Mouse (Mus musculus) liver, embryonic 11.5 days (tissue): ENCODE data around the gene Stk25. TPM values are rescaled to one million over a fixed set of nuclear protein-coding genes. Genes with fewer than 3 reads are reported as not detected.
A peak's percentile ranks its signal among the peaks of the same experiment; 100 is the strongest.

ENCODE experiments used
- ATAC-seq: fragments of 200-750 bp; cut with Nextera tagmentation; replicated peaks from 2 replicates; pipeline ENCODE4 v1.8.0; 2017; ENCODE audit warnings: moderate number of reproducible peaks, mild to moderate bottlenecking, moderate TSS enrichment, moderate library complexity; ENCODE audit not compliant: low FRiP score
- DNase-seq: peaks from one replicate; pipeline ENCODE4 v3.0.0-alpha.2; 2017; ENCODE audit warnings: low spot score
- H3K27ac ChIP-seq: fragments of 300-500 bp; sonication (generic); 2 replicates; pipeline ENCODE4 v1.5.1; 2014; ENCODE audit warnings: mild to moderate bottlenecking, low read depth, low read length, control low read depth
- H3K27me3 ChIP-seq: fragments of 300-500 bp; sonication (generic); replicated peaks from 2 replicates; pipeline ENCODE4 v1.6.1; 2014; ENCODE audit warnings: low read length, mixed read lengths; ENCODE audit not compliant: control insufficient read depth, insufficient read depth
- H3K36me3 ChIP-seq: fragments of 300-500 bp; sonication (generic); 2 replicates; pipeline ENCODE4 v1.6.1; 2014; ENCODE audit warnings: mild to moderate bottlenecking, low read length, moderate library complexity, mixed read lengths; ENCODE audit not compliant: control insufficient read depth, insufficient read depth
- H3K4me1 ChIP-seq: fragments of 300-500 bp; sonication (generic); replicated peaks from 2 replicates; pipeline ENCODE4 v1.6.1; 2014; ENCODE audit warnings: low read length, mixed read lengths; ENCODE audit not compliant: control insufficient read depth, insufficient read depth
- H3K4me2 ChIP-seq: fragments of 300-500 bp; sonication (generic); 2 replicates; pipeline ENCODE4 v1.6.1; 2014; ENCODE audit warnings: mild to moderate bottlenecking, control low read depth, moderate library complexity
- H3K4me3 ChIP-seq: fragments of 300-500 bp; sonication (generic); 2 replicates; pipeline ENCODE4 v1.5.1; 2014; ENCODE audit warnings: low read depth, low read length, control low read depth
- H3K9ac ChIP-seq: fragments of 300-500 bp; sonication (generic); 2 replicates; pipeline ENCODE4 v1.6.1; 2014; ENCODE audit warnings: low read depth, low read length, control low read depth
- H3K9me3 ChIP-seq: fragments of 300-500 bp; sonication (generic); 2 replicates; pipeline ENCODE4 v1.6.1; 2016; ENCODE audit warnings: low read length, inconsistent platforms, mixed read lengths; ENCODE audit not compliant: control insufficient read depth
- WGBS: fragments of 180-500 bp; shearing (Covaris S2); extraction: QIAGEN DNeasy Blood & Tissue Kit; methylation state at CpG from one replicate; pipeline ENCODE4 v1.1.7; 2014; 5-methylcytosine and 5-hydroxymethylcytosine counted together
- polyA plus RNA-seq: library from polyadenylated mRNA; unstranded; fragments of >200 nt; fragmentation: Nextera tagmentation; extraction: Ambion mirVana; gene quantifications from 2 replicates; pipeline ENCODE4 v1.2.1, GENCODE M21; 2014

The Stk25 gene
- polyA plus RNA-seq, 1 experiment from 2014 or later = 102 TPM

DNA sequence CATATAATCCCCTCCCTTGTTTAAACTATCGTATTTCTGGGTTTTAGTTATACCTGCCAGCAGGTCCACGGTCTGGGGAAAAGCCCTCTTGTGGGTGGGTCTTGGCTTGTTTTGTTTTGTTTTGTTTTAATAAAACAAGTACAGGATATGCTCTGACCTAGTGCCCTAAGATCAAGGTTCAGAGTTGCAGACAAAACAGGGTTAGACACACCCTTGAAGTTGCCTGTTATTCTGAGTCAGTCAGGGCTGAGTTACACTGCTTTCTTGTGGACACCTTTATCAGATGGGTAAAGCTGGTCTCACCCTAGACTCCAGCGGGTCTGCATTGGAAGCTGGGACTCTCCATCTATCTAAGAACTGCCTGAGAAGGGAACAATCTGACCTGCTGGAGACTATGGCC, 35.0 kb upstream of the Stk25 start:
- Histone ChIP-seq H3K4me2 (no peak overlapping the region), H3K4me1 (peaks cover 4% of the 10 kb centered on the region; the same call in 1 of the 2 replicates), H3K9ac (no peak overlapping the region), H3K9me3 (no peaks in the 10 kb centered on the region), H3K36me3 (no peaks in the 10 kb centered on the region; the same call in 1 of the 2 replicates), H3K27ac (no peak overlapping the region), H3K27me3 (no peaks in the 10 kb centered on the region), H3K4me3 (no peak overlapping the region)
- DNase-seq (no peak), ATAC-seq (no peak)
- WGBS = 70% methylated on average over 3 of the region's 3 CpGs

DNA sequence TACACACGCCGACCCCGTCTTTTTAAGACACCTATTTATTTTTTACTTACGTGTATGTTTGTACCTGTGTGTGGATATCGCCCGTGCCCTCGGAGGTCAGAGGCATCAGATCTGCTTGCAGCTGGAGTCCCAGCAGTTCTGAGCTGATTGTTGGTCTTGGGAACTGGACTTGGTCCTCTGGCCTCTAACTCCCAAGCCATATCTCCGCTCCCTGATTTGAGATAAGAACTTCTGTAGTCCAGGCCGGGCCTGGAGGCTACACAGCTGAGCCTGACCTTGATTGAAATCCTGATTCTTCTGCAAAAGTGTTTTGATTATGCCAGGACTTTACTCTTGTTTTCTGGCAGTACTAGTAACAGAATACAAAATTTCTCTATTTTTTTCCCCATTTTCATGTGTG, 34.3 kb upstream of the Stk25 start:
- WGBS = 75% methylated on average over 9 of the region's 9 CpGs

DNA sequence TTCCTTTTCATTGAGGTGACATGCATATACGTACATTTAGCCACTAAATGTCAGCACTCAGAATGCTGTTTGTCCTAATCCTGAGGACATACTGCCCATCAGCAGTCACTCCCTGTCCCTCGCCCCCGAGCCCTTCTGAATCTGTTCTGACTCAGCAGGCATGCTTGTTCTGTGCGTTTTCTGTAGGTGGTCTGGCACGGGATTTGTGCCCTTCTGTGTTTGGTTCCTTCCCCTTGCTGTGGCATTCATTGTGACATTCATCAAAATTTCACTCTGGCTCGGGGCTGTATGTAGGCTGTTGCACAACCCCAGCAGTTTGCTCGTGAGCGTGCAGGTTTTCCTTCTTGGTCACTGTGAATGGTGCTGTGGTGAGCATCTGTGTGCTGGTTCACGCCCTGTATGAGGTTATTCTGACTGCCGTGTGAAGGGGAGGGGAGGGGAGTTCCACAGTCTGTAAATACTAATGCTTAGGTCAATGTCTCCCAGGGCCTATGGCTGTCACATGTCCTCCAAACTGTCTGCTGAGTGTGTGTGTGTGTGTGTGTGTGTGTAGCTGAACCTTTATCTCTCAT, 33.4 kb upstream of the Stk25 start:
- Histone ChIP-seq H3K27me3 (no peaks in the 10 kb centered on the region; the same call in 1 of the 2 replicates), H3K9ac (no peak overlapping the region), H3K4me1 (peaks cover 4% of the 10 kb centered on the region; the same call in 1 of the 2 replicates), H3K4me2 (no peak overlapping the region), H3K9me3 (no peaks in the 10 kb centered on the region), H3K27ac (no peak overlapping the region), H3K36me3 (no peaks in the 10 kb centered on the region; the same call in 1 of the 2 replicates), H3K4me3 (no peak overlapping the region)
- ATAC-seq (no peak), DNase-seq (no peak)
- 71% methylated on average over 10 of the region's 10 CpGs for WGBS

More for the DNA sequence above, 34.3 kb upstream of the Stk25 start:
- Histone ChIP-seq H3K4me1 (peaks cover 4% of the 10 kb centered on the region; the same call in 1 of the 2 replicates), H3K27ac (no peak overlapping the region), H3K36me3 (no peaks in the 10 kb centered on the region; the same call in 1 of the 2 replicates), H3K27me3 (no peaks in the 10 kb centered on the region; the same call in 1 of the 2 replicates), H3K9ac (no peak overlapping the region), H3K9me3 (no peaks in the 10 kb centered on the region), H3K4me2 (no peak overlapping the region), H3K4me3 (no peak overlapping the region)
- no peak for DNase-seq
- no peak for ATAC-seq

DNA sequence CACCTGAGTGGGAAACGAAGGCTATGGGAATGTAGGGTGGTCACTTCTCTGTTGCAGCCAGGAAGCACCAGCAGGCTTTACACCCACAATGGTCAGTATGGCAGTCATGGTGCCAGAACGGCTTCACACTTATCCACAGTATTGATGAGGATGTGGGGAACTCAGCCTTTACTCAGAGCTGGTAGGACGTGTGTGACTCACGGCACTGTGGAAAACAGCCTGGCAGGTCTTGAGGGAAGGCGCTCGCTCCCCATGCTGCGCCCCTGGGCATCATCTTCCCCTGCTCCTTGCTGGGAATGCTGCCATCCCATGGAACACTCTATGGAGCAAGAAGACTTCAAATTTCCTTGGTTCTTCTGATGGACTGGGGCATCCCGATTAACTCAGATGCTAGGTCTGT, 32.6 kb upstream of the Stk25 start:
- no peak for ATAC-seq
- Histone ChIP-seq H3K9me3 (no peaks in the 10 kb centered on the region), H3K4me2 (no peak overlapping the region), H3K27ac (no peak overlapping the region), H3K9ac (no peak overlapping the region), H3K36me3 (no peaks in the 10 kb centered on the region; the same call in 1 of the 2 replicates), H3K4me3 (no peak overlapping the region), H3K4me1 (peaks cover 9% of the 10 kb centered on the region; the same call in 1 of the 2 replicates), H3K27me3 (peaks cover 7% of the 10 kb centered on the region)
- no peak for DNase-seq
- WGBS = 86% methylated on average over 8 of the region's 8 CpGs

DNA sequence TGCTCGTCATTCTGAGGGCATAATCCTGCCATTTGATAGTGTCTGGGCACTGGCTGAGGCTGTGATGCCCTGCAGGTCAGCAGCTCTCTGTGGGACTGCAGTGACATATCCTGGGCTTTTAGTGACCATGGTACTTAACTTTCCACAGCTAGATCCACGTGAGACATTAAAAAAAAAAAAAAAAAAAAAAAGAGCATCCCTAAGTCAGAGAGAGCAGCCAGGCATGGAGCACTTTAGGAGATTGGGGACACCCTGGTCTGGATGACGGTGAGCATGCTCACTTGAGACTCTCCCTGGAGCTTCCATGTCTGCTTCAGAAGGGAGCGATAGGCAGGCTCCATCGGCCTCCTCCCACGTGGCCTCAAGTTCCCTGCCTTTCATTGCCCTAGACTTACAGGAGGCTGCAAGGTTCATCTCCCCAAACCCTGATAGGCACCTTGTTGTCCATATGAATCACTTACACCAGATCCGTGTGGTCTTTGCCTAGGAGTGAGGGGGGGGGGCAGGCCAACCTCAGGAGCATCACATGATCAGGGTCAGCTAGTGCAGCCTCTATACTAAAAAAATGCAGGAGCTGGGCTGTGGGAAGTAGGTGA, 31.5 kb upstream of the Stk25 start:
- peaks cover 18% of the 10 kb centered on the region for H3K27me3 ChIP-seq

DNA sequence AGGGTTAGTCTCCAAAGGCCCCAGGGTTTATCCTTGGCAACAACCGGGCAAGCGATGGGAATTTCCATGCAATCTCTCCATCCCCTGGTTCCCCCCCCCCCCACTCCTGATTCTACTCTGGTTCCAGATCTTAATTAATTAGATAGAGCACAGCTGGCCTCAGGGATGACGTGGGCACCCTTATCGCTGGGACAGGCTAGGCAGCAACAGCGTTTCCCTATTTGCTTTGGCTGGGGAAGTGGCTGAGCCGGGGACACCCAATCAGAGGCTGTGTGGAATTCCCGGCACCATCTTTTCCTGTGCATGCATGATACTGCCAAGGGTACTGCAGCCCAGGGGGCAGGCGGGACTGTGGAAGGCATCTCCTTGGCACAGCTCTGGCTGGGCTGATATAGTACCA, 29.7 kb upstream of the Stk25 start:
- ATAC-seq = no peak

More for the DNA sequence above, 31.5 kb upstream of the Stk25 start:
- Histone ChIP-seq H3K36me3 (no peaks in the 10 kb centered on the region; the same call in 1 of the 2 replicates), H3K9ac (no peak overlapping the region), H3K4me2 (no peak overlapping the region), H3K27ac (no peak overlapping the region), H3K4me1 (peaks cover 9% of the 10 kb centered on the region; the same call in 1 of the 2 replicates), H3K9me3 (no peaks in the 10 kb centered on the region), H3K4me3 (no peak overlapping the region)
- no peak for ATAC-seq
- 72% methylated on average over 7 of the region's 7 CpGs for WGBS
- DNase-seq = no peak

DNA sequence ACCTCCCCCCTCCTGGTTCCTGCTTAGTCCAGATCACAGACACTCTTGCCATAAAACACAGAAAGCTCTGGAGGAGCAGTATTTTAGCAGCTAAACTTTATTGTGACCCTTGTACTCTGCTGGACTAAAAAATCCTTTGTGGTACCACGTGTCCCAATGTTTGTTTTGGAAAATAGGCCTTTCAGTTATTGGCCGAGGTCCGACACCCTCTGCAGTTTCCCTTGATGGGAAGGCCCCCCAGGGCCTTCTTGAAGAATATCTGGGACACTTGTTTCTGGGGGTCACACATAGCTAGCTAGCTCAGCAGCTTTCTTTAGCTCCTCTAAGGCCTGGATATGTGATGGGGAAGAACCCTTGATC, 28.5 kb upstream of the Stk25 start:
- Histone ChIP-seq H3K9me3 (no peaks in the 10 kb centered on the region), H3K27me3 (peaks cover 34% of the 10 kb centered on the region), H3K4me1 (peaks cover 7% of the 10 kb centered on the region; the same call in 1 of the 2 replicates), H3K4me2 (peak overlapping the region; percentile 83), H3K27ac (no peak overlapping the region), H3K9ac (no peak overlapping the region), H3K36me3 (no peaks in the 10 kb centered on the region; the same call in 1 of the 2 replicates), H3K4me3 (peak overlapping the region; percentile 59; the same call in 1 of the 2 replicates)
- ATAC-seq (no peak), DNase-seq (no peak)
- WGBS = 83% methylated on average over 3 of the region's 3 CpGs

More for the DNA sequence above, 29.7 kb upstream of the Stk25 start:
- 61% methylated on average over 8 of the region's 8 CpGs for WGBS
- Histone ChIP-seq H3K27ac (no peak overlapping the region), H3K9ac (no peak overlapping the region), H3K27me3 (peaks cover 34% of the 10 kb centered on the region), H3K4me2 (no peak overlapping the region), H3K4me1 (peaks cover 9% of the 10 kb centered on the region; the same call in 1 of the 2 replicates), H3K4me3 (no peak overlapping the region), H3K36me3 (no peaks in the 10 kb centered on the region; the same call in 1 of the 2 replicates), H3K9me3 (no peaks in the 10 kb centered on the region)
- no peak for DNase-seq

DNA sequence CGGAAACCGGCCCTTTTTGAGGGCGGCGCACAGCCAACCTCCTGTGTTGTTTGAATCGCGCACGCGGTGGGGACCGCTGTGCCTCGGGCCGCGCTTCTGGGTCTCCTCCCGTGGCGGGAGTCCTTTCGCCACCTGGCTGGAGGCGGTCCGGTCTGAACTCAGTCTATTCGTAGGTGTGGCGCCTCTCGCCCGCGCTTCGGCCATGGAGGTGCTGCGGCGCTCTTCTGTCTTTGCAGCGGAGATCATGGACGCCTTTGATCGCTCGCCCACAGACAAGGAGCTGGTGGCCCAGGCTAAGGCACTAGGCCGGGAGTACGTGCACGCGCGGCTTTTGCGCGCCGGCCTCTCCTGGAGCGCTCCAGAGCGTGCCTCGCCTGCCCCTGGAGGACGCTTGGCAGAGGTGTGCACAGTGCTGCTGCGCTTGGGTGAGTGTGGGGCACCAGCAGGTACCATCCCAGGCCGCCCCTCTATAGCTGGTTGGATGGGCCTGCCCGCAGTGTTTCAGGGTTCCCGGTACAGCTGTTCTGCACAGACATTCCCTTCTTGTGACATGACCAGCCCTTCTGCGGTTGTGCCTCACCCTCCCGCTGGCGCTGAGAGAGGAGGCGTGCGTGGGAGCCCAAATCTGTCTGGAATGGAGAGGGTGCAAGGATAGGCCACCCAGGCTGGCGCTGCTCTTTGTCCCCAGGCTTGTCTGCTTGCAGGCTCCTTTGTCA, 27.9 kb upstream of the Stk25 start:
- Histone ChIP-seq H3K36me3 (no peaks in the 10 kb centered on the region; the same call in 1 of the 2 replicates), H3K27me3 (peaks cover 34% of the 10 kb centered on the region), H3K4me3 (peak overlapping the region; percentile 59), H3K9ac (peak overlapping the region; percentile 60), H3K9me3 (no peaks in the 10 kb centered on the region), H3K27ac (no peak overlapping the region), H3K4me1 (peaks cover 7% of the 10 kb centered on the region; the same call in 1 of the 2 replicates), H3K4me2 (peak overlapping the region; percentile 83)
- 9% methylated on average over 51 of the region's 51 CpGs for WGBS
- DNase-seq (peak; percentile 54), ATAC-seq (peak; percentile 55)
